Mouse (Mus musculus): Measurements from ENCODE around the gene Myo16.

Gene Myo16

DNA sequence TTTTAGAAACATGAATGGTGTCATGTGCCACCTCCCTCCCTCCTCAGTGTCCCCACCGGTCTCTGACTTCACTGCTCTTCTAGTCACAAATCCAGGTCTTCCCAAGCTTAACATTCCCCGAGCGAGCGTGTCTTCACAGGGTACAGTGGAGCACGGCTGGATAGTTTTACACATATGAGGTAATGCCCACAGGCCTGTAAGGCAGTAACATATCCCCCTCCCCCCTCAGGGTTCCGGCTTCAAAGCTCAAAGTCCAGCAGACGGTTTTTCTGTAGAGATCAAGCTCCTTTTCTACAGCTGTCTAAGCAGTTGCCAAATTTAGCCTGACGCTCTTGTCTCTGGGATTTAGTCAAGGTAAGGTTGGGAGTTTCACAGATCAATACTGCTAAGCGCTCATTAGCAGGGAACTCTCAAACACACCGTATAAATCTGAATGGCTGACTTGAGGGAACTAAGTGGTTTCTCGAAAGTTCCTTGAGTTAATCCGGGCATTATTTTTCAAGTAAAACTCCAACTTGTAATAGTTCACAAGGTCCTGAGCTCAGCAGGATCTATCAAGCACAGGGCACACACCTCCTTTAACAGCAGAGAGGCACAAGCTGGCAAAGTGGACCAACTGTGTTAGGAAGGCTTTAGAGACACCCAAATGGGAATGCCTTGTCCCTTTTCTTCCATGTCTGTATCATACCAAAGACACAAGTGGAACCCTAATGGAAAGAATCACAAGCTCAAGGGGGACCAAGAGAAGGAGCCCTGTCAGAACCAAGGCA lies 498.0 kb downstream of the Myo16 start:
- DNase-seq (ENCODE audit: extremely low spot score, low read depth, low spot score) = no peak

DNA sequence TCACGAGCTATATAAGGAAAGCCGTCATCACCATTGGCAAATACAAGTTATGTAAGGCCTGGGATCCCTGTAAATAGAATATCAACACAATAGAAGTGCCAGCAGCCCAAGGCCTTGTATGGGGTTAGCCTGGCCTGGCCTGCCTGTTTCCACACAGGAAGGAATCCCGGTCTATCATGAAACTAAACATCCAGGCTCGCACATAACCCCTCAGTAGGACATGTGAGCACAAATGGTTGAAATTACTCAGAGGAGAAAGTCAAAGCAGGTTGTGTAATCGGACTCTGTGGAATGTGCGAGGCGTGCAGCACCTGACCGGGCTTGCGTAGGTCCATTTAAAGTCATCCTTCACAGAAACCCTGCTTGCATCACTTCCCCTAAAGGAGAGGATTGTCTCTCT lies 499.6 kb downstream of the Myo16 start:
- no peak for DNase-seq (ENCODE audit: extremely low spot score, low read depth, low spot score)

DNA sequence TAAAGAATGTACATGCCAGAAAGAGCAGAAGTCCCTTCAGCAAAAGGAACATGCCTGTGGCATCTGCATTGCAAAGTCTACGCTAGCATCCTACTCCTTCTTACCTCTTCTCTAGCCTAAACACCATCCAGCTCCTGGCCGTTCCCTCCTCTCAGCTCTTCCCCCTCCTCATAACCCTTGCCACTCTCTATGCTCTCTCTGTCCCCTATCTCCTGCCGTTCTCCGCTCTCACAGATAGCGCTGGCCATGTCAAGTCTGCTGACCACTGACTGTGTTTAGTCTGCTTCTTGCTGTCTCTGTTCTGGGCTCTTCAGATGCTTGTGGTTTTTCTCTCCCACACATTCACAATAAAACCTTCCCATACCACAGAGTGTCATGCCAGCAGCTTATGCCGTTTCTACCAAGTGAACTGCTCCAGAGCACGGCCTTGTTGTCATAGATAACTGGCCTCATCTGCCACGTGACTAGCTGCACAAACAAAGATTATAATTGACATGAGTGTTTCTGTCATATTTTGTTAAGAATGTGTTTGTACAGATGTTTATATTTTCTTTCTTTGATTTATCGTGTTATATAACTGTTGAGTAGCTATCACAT lies 501.3 kb downstream of the Myo16 start:
- DNase-seq (ENCODE audit: extremely low spot score, low read depth, low spot score) = no peak

DNA sequence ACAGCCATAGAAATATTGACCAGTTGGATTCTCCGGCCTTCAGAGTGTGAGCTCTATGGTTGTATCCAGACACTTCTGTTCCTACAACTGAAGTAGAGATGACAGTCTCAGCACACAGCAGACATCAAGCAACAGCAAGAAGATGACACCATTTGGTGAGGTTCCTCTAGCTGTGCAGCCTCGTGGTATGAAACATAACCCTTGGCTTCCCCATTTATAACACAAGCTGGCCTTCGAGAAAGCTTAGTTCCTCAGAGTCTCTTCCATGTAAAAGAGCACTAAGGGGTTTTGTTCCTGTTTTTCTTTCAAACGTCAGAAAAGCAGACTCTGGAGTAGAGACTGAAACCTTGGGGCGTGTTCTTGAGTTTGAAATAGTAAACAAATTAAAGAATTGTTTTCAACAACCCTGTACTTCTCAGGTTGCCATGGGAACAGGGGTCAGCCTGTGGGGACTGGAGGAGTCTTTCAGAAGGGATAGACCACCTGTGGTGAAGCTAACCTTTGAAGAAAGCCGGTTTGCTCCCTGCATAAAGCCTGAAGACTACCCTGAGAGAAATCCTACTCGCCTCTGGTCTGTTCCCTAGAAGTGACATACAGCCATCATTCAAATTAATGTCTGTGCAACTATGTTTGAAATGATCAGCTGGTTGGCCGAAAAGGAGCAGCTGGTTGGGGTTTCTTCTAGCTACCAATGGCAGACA lies 510.2 kb downstream of the Myo16 start:
- DNase-seq (ENCODE audit: extremely low spot score, low read depth, low spot score) = peak; percentile 26

DNA sequence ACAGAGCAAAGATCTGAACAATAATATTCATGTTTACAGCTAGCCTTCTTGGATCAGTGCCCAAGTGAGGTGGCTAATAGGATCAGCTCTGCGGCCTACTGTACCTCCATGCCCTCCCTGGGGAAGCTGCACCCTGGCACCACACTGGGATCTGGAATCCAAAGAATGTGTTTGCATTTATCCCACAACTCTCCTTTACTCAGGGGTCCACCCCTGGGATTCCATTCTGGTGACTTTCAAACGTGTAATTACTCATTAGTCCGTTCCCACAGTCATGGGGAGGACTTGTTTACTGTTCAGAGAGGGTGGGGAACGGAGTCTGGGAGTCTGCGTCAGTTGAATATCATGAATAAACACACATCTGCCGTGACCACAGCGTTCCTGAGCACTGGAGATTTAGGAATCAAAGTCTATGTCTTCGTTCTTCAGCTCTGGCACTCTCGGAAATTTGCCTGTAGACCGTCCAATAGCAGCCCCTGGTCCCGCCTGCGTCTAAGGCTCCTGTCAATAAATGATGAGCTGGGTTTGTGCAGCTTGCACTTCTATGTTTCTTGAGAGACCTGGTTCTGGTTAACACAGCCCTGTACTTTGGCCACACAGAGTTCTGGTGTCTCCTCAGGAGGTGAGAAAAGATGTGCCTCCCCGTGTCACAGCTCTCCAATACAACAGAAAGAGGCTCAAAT lies 511.3 kb downstream of the Myo16 start:
- no peak for DNase-seq (ENCODE audit: extremely low spot score, low read depth, low spot score)

DNA sequence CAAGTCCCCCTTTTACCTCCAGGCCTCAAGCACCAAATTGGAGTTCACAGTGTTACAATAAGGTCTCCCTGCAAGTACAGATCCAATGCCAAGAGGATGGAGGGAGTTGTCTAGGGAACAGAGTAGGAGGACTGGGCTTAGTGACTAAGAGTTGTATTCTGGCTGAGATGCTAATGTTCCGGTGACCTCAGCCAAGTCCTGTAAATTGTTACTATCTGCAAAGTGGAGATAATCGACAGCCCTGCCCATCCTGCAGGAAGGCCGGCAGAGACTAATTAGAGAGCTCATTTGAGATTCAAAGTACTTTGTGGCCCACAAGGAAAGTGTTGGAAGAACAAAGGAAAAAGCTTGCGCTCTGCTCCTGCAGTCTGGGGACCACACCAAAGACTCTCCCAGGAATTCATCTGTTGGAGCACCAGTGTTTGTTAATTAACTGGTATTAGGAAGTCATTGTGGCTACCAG lies 512.1 kb downstream of the Myo16 start:
- no peak for DNase-seq (ENCODE audit: extremely low spot score, low read depth, low spot score)

DNA sequence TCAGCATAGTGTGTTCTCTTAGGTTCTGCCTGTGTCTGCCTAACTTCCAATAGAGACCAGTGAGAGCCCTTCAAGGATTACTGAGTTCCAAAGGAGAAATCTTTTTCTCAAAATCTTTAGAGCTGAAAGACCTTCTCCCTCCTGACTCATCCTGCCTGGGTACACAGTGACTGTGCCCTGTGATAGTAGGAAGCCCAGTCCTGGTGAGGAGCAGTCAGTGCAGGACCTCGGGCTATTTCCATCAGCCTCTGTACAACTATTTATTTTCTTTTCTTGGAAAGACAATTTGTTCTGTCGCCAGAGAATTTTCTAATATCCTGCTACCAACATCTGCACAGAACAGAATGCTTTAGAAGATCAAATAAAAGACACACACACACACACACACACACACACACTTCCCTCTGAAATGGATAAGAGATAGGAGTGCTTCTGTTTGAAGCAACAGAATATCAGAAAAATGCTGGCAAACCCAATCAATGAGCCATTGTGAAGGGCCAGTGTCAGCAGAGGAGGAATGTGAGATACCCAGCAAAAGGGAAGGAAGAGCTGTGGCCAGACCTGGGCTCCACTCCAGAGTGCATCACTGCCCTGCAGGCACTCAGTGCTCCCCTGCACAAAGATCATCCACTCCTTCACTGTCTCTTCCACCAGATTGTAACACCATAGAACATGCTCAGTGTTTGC lies 518.3 kb downstream of the Myo16 start:
- DNase-seq (ENCODE audit: extremely low spot score, low read depth, low spot score) = no peak

DNA sequence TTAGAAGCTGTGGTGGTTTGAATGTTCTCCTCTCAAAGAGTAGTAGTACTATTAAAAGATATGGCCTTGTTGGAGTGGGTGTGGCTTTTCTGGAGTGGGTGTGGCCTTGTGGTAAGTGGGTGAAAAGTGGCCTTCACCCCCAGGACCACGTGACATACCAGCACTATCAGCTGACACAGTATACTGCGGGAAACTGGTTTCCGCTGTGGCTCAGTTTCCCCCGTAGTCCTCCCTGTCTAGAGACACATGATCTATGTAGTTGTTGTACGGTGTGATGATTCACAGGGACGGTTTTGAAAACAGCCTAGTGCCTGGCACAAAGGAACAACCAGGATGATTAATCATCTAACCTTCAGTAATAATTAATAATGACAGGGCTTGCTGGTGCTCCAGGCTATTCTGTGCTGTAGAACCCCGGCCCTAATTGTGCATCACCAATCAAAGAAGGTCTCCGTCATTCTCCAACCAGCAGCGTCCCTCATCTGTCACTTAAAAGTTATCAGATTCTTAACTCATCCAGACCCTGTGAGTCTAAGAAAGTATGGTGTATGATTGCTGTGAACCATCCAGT lies 524.2 kb downstream of the Myo16 start:
- no peak for DNase-seq (ENCODE audit: extremely low spot score, low read depth, low spot score)

DNA sequence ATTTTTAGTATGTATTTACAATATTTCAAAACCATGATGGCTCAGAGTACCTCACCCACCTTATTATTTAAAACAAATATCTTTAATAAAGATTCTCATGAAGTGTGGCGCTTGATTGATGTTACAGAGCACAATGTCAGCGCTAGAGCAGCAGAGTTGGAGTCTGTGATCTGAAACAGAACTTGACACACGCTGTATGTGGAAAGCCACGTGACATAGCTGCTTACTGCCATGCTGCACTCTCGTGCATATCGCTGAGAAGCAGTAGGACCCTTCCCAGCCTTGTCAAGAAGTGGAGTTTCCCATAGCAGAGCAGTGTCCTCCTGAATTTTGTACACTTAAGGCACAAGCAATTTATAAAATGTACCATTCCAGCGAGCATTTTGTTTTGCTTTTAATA lies 528.2 kb downstream of the Myo16 start:
- DNase-seq (ENCODE audit: extremely low spot score, low read depth, low spot score) = no peak

DNA sequence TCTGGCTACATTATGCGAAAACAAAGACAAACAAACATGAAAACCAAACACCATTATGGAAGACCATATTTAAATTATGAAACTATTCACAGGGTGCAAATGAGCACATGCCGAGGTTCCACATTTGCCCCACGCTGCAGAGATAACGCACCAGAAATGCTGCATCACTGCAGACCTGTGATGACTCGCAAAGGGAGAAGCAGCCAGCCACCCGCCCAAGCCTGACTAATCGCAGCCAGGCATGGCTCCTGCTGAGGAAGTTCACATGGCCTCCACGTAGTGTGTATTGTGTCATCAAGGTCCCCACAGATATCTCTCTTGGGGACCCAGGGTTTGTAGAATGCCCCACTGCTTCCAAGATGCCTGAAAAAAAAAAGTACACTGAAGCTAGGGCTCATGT lies 529.4 kb downstream of the Myo16 start:
- no peak for DNase-seq (ENCODE audit: extremely low spot score, low read depth, low spot score)

Measured in hindlimb bud, embryonic 11.5 days (tissue).